In genomic region chr8:117409056-117409455, GRCm38 (mm10) we compare ENCODE assay signal across 23 mouse cellular contexts.
A peak's percentile ranks its signal among the peaks of the same experiment; 100 is the strongest.
DNase-seq lines count a peak whose midpoint lies in the region; ATAC-seq lines count a peak whose summit lies in the region.
"Had no signal": no experiment of that assay in that cellular context is flagged by ENCODE, and none has a peak within 500 bp of the region (broad histone marks: within the 10 kb centered on the region; RNA-seq: fewer than 3 reads in every experiment).

No protein-coding gene starts in this region.

- no peak for ATAC-seq in embryonic facial prominence, embryonic 13.5 days (ENCODE audit: insufficient number of reproducible peaks, insufficient read depth, low FRiP score, low TSS enrichment, low read depth)
- no peak for ATAC-seq in embryonic facial prominence, embryonic 15.5 days (ENCODE audit: insufficient number of reproducible peaks, low FRiP score, low TSS enrichment, low read depth)
- ATAC-seq: activated CD4-positive, CD25-positive, alpha-beta regulatory T cell, adult 4 months; CD4-positive, CD25-positive, alpha-beta regulatory T cell, adult 4 months; forebrain, embryonic 13.5 days; forebrain, embryonic 15.5 days; forebrain, postnatal 0 days; Patski had no signal

- peak overlapping the region; percentile 71 for H3K27ac ChIP-seq in embryonic facial prominence, embryonic 10.5 days (replicated peaks)
- peak overlapping the region; percentile 89 for H3K27ac ChIP-seq in embryonic facial prominence, embryonic 13.5 days
- peak overlapping the region; percentile 53; the same call in 1 of the 2 replicates for H3K27ac ChIP-seq in embryonic facial prominence, embryonic 15.5 days (replicated peaks)
- H3K27ac ChIP-seq: forebrain, embryonic 13.5 days; forebrain, embryonic 15.5 days had no signal

- peak overlapping the region; percentile 36; the same call in 1 of the 2 replicates for H3K4me2 ChIP-seq in embryonic facial prominence, embryonic 13.5 days
- H3K4me2 ChIP-seq in embryonic facial prominence, embryonic 15.5 days (replicated peaks) = no peak overlapping the region
- H3K4me2 ChIP-seq: forebrain, embryonic 13.5 days; forebrain, embryonic 15.5 days had no signal

- DNase-seq in embryonic facial prominence, embryonic 10.5 days (ENCODE audit: low spot score) = peak; percentile 45
- DNase-seq in adrenal gland, postnatal 36 days = no peak
- DNase-seq in frontal cortex, postnatal 36 days (ENCODE audit: low spot score in 2 of 2) = no peak
- DNase-seq: adrenal gland, adult 8-10 months; adrenal gland, postnatal 14 days; B cell, adult 2 months; cerebellum, adult 11 months; cerebellum, adult 18-20 months; cerebellum, adult 8-10 months; cerebellum, adult 9-11 months; cerebellum, postnatal 14 days; cerebellum, postnatal 36 days; embryo, embryonic 11 days; forebrain, postnatal 0 days had no signal

- no peak overlapping the region for H3K9ac ChIP-seq in embryonic facial prominence, embryonic 13.5 days
- H3K9ac ChIP-seq in embryonic facial prominence, embryonic 15.5 days = no peak overlapping the region
- H3K9ac ChIP-seq: forebrain, embryonic 13.5 days; forebrain, embryonic 15.5 days; forebrain, postnatal 0 days had no signal

- H3K4me1 ChIP-seq in embryonic facial prominence, embryonic 10.5 days = peaks cover 49% of the 10 kb centered on the region
- peaks cover 44% of the 10 kb centered on the region for H3K4me1 ChIP-seq in embryonic facial prominence, embryonic 13.5 days
- peaks cover 41% of the 10 kb centered on the region for H3K4me1 ChIP-seq in embryonic facial prominence, embryonic 15.5 days

- H3K4me3 ChIP-seq in embryonic facial prominence, embryonic 10.5 days = no peak overlapping the region
- no peak overlapping the region for H3K4me3 ChIP-seq in embryonic facial prominence, embryonic 13.5 days
- H3K4me3 ChIP-seq in embryonic facial prominence, embryonic 15.5 days (replicated peaks) = no peak overlapping the region
- H3K4me3 ChIP-seq: forebrain, embryonic 13.5 days; forebrain, embryonic 15.5 days had no signal

- WGBS in embryonic facial prominence, embryonic 10.5 days = 60% methylated on average over 7 of the region's 7 CpGs
- WGBS in embryonic facial prominence, embryonic 13.5 days = 36% methylated on average over 7 of the region's 7 CpGs
- WGBS in embryonic facial prominence, embryonic 15.5 days = 39% methylated on average over 7 of the region's 7 CpGs

- H3K27me3 ChIP-seq in embryonic facial prominence, embryonic 10.5 days (replicated peaks; ENCODE audit: low read depth, poor library complexity, severe bottlenecking) = no peaks in the 10 kb centered on the region
- H3K27me3 ChIP-seq in embryonic facial prominence, embryonic 13.5 days = no peaks in the 10 kb centered on the region
- no peaks in the 10 kb centered on the region for H3K27me3 ChIP-seq in embryonic facial prominence, embryonic 15.5 days
- H3K27me3 ChIP-seq: CH12.LX; forebrain, embryonic 13.5 days; forebrain, embryonic 15.5 days; Patski had no signal

- no peaks in the 10 kb centered on the region for H3K9me3 ChIP-seq in embryonic facial prominence, embryonic 10.5 days
- H3K9me3 ChIP-seq in embryonic facial prominence, embryonic 13.5 days = no peaks in the 10 kb centered on the region
- no peaks in the 10 kb centered on the region for H3K9me3 ChIP-seq in embryonic facial prominence, embryonic 15.5 days (replicated peaks)
- H3K9me3 ChIP-seq: forebrain, embryonic 13.5 days; forebrain, embryonic 15.5 days; G1E had no signal

- 0 out of 2 replicates have a peak, but pooled peaks cover 14% of the 10 kb centered on the region for H3K36me3 ChIP-seq in embryonic facial prominence, embryonic 10.5 days (replicated peaks)
- H3K36me3 ChIP-seq in embryonic facial prominence, embryonic 13.5 days = no peaks in the 10 kb centered on the region
- H3K36me3 ChIP-seq in embryonic facial prominence, embryonic 15.5 days = no peaks in the 10 kb centered on the region
- H3K36me3 ChIP-seq: forebrain, embryonic 15.5 days had no signal
